Mouse (Mus musculus) layer of hippocampus, adult 9-10 months (tissue): ENCODE results near the gene Tmem213.

Experiments used
- DNase-seq: peaks from one replicate; pipeline ENCODE4 v3.0.0; 2022; ENCODE audit warnings: low spot score

Gene Tmem213

DNA sequence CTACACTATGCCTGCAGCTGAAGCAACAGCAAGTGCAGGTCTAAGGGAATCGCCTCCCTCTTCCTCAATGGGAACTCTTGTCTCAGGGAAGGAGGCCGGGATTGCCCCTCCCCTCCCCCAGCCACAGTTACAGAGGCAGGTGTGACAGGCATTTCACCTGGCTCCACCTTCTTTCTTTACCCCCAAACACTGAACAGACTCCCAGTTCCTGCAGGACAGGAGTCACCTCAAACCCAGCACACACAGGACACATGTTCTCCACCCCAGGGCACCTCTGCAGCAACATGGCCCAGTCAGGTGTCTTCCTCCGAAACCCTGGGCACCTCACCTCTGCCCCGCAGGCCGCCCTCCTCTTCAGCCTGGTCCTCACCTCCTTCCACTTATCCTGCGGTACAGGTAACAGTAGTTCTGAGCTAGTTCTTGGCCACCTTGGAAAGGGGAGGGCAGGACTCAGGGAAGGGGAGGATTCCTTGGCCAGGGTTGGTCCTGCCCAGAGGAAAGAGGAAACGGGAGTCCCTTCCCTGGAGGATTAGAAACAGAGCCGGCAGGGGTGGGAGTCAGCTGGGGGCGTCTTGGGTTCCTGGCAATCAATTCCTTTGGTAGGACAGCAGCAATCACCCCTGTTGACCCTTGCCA is at the start of gene Tmem213:
TSS of gene Tmem213 (plus strand) at position 96 of the 636 bp plus-strand sequence.
- no peak for DNase-seq

DNA sequence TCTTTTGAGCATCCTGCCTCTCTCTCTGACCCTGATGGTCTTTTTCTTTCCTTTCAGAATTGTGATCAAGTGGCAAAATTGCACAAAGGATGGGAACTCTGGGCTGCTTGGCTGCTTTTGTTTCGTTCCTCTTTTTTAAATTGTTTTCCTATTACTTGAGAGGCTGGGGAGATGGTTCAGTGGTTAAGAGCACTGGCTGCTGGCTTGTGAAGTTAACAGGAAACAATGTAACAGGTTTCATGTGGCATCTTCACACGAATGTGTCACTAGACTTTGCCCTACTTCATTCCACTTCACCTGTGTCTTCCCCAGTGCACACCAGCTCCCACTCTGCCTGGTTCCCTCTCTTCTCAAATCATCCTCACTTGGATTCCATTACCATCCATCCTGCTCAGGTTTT is 44.4 kb upstream of the Tmem213 start:
- DNase-seq: no peak

DNA sequence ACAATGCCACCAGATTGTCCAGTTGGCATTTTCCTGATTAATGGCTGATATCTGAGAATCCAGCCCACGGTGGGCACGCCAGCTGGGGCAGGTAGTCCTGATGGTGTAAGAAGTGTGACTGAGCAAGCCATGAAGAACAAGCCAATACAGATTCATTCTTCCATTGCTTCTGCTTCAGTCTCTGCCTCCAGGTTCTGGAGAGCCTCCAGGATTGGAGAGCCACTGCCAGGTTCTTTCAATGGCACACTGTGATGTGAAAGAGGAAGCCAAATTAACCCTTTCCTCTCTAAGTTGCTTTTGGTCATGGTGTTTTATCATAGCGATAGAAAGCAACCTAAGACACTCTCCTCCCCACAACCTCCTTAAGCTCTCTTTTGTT is 43.9 kb upstream of the Tmem213 start:
- peak; percentile 58 for DNase-seq

GRCm38 (mm10) chr6:38065501-38066122 is 43.4 kb upstream of the Tmem213 start:
- peak; percentile 61 for DNase-seq

GRCm38 (mm10) chr6:38066215-38066614 is 42.8 kb upstream of the Tmem213 start:
- peak; percentile 54 for DNase-seq

DNA sequence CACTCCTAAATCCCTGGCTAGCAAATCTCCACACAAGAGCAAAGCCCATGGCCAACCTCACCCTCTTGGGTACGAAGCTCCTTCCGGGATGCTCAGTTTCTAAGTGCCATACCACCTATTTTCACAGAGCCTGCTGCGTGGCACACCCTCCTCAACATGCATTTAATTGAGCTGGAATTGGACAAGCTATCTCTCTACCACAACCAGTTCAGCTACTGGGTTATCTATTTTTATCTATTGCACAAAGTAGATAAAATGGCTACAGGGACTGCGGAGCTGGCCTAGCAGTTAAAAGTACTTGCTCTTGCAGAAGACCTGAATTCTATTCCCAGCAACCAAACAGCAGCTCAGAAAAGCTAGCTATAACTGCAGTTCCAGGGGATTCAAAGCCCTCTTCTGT is 37.8 kb upstream of the Tmem213 start:
- DNase-seq: no peak

- no peak for DNase-seq
Measured at GRCm38 (mm10) chr6:38072137-38072796, 36.8 kb upstream of the Tmem213 start.

GRCm38 (mm10) chr6:38073592-38073991 is 35.5 kb upstream of the Tmem213 start:
- no peak for DNase-seq

DNA sequence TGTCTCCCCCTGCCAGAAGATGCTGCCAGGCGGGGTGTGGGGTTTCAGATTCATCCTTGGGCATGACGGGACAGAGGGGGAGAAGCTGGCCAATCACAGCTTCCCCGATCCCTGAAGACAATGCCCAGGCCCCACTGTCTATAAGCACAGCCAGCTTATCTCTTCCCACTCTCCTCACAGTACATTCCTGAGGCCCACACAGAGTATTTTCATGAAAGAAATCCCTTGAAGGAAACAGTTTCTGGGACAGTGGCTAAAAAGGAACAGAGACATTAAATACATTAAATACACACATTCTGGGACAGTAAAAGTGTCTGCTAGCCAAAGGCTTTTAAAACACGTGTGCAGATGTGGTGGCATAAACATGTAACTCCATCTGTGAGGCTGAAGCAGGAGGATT is 28.7 kb upstream of the Tmem213 start:
- DNase-seq: no peak

DNA sequence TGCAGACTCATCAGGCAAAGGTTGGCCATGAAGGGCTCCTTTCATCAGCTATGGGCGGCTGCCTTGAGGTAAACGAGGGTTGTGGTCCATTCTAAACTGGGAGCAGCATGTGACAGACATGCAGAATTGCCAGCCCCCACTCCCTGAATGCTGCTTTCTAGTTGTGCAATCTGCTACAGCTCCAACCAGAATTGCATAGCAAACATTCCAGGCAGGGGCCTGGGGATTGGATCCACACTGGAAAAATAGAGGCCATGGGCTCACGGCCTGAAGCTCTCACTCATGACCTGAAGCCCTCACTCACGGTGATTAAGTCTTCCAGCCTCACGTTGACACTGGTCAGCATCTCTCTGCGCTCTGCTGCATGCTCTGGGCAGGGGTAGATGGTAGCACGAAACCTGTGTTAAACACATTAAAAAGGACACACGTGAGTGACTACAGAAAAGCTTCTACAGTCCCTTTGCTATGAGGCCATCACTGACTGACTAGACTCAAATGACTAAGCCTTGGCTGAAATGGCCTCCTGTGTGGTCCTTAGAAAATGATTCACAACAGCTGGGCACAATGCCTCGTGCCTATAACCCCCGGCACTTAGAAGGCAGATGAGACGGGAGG is 27.2 kb upstream of the Tmem213 start:
- no peak for DNase-seq

DNA sequence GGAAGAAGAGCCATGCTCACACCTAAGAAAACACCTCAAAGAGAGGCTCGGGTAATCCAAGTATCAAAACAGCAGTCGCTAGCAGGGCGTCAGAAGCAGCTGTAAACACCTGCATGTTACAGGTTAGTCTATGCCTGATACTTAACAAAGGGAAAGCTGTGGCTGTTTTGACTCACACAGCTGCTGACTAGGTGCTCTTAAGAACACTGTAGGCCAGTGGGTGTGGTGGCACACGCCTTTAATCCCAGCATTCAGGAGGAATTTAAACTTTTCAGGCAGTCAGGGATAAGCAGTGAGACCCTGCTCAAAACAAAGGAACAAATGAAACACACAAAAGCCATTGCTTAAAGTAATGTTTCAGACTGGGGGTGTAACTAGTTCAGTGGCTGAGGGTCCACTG is 25.9 kb upstream of the Tmem213 start:
- no peak for DNase-seq

DNA sequence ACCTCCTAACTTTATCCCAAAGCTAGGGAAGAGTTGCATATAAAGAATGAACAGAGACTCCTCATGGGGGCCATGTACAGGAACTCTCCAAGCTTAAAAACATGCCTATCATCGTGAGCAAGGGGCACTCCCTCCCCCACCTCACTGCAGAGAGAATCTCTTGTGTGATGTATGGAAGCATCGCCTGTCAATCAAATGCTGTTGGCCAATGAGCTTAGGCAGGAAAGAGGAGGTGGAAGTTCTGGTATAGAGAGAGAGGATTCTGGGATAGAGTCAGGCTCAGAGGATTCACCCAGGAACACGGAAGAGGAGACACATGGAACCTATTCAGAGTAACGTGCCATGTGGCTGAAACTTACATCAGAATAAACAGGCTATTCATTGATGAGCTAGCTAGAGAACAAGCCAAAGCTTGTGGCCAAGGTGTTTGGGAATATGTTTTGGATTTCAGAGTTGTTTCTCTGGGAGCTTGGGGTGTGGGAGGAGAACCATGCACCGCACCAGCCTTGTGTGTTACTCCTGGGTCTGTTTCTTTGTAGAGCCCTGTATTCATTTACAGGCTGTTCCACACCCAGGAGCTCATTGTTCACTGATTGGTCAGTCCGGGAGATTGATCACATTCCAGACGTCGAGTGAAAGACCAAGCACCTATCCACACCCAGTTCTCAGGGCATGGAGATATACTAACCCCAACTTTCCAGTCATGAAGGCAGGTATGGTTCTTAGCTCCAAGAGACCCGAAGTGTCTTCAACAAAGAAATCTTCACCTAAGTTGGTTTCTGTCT is 21.6 kb upstream of the Tmem213 start:
- DNase-seq: no peak

DNA sequence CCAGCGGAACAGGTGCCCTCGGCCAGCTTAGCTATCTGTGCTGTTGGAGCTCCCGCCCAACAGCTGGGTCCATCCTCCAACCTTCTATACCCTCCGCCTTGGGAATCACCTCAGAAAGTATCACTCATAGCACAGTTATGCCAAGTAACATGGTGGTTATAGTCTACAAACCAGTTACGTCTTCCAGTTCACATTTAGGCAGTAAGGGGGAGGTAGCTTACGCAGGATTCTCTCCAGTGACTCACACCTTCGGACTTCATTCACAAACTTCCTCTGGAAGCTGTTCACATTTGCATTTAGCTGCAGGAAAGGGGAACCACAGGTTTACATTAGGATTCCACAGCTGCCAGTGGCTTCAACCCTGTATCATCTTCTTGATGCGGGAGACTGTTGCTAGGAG is 16.5 kb upstream of the Tmem213 start:
- DNase-seq: no peak

- no peak for DNase-seq
Measured at GRCm38 (mm10) chr6:38094701-38095100, 14.4 kb upstream of the Tmem213 start.

- DNase-seq: no peak
Measured at GRCm38 (mm10) chr6:38096961-38097370, 12.1 kb upstream of the Tmem213 start.

DNA sequence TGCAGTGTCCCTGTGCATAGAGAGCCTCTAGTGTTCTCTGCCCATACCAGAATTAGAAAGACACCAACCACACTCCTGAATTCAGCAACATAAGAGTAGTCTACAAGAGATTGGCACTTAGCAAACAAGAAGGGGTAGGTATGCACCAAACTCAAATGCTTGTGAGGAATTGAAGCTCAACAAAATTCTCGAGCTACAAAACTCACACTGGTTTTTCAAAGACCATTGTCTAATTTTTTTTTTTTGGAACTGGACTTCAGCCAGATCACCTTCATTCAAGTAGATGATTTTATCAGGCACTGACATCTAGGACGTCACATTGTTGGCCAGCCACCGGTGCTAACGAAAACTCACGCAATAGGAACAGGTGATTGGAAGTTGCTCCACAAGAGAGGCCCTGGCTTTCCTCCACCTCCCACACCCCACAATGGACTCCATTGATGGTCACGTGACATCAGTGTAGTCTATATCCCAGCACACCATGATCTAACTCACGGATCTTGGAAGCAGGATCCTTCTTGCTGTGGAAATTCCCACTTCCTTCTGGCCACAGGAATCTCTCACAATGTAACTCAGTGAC is 6.7 kb upstream of the Tmem213 start:
- no peak for DNase-seq

DNA sequence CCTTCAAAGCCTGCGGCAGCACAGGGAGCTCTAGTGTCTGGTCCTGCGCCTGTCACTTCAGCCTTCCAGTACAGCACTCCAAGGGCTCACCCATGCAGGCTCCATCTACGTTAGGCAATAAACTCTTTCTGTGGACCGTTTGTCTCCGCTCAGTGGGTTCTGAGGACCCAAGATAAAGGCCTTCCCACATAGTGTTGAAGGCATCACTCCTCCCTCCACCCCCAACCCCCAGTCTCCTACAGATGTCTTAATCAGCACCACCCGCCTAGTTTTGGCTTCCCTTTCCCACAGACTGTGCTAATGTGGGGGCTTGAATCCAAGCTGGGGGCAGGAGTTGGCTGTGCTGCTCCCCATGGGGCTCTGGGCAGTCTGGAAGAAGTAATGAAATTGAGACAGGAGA is 5.3 kb upstream of the Tmem213 start:
- no peak for DNase-seq

GRCm38 (mm10) chr6:38105924-38106323 is 3.1 kb upstream of the Tmem213 start:
- DNase-seq: no peak

DNA sequence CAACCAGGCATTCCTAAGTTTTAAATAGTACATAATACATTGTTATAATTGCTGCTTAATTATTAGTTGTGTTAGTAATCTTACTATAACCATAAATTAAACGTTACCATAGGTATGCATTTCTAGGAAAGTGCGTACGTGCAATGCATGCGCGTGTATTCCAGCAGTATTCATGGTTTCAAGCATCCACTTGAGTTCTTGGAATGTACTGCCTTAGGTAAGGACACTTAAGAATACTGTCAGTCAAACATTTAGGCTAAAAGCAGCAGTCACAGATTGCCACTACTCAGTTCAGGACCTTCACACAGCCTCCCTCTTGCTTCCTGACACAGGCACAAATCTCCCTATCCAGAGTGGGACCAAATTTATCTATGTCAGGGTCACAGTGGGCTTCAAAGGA is 606 bp upstream of the Tmem213 start:
- no peak for DNase-seq

- no peak for DNase-seq
Measured at GRCm38 (mm10) chr6:38109871-38110270, 816 bp downstream of the Tmem213 start.

GRCm38 (mm10) chr6:38110859-38111258 is 1.8 kb downstream of the Tmem213 start:
- no peak for DNase-seq
